Mouse (Mus musculus): Measurements from ENCODE around the gene St6galnac5.

DNA sequence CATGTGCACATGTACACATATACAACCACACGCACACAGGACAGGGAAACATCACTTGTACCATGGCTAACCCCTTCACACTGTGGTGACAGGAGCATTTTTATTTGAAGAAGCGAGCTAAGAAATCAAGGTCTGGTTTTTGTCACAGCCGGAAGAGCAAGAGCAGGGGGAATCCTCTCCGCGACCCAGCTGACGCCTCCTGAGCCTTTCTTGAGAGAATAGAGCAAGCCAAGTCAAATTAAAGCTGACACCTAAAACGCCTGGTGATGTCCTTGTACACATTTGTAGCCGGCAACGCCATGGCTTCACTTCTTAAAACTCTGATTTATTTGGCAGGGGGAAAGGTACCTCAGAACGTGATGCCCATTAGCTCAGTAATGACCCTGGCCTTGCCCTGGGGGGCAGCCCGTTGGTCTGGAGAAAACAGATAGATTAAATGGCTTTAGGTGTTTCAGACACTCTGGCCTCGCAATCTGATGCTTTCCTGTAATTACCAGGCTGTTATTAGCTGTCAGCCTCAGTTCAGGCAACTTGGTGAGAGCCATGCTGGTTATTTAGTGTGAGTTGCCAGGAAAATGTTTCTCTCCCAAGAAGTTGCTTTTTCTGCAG lies 126.9 kb downstream of the St6galnac5 start:
- no peak for TF ChIP-seq POLR2A (IDR thresholded peaks at IDR 0.05; ENCODE audit: insufficient read length, low read depth)
- no peak for TF ChIP-seq MAX (IDR thresholded peaks at IDR 0.05; ENCODE audit: low read depth)
- no peak for TF ChIP-seq E2F4 (IDR thresholded peaks at IDR 0.05; ENCODE audit: insufficient read depth)
- TF ChIP-seq MYOG (IDR thresholded peaks at IDR 0.05; ENCODE audit: control insufficient read depth in 1 of 3, insufficient read depth in 1 of 3, insufficient read length in 2 of 3, low read depth in 2 of 3): no peak
- no peak for TF ChIP-seq POLR2AphosphoS2 (IDR thresholded peaks at IDR 0.05; ENCODE audit: insufficient read length, low read depth)
- no peak for TF ChIP-seq CEBPB (IDR thresholded peaks at IDR 0.05; ENCODE audit: insufficient read depth, poor library complexity, severe bottlenecking)
- TF ChIP-seq USF1 (IDR thresholded peaks at IDR 0.05; ENCODE audit: low read depth): no peak

Measured in myocyte (in vitro differentiated cells).